Mouse (Mus musculus): ENCODE measurements around the gene Timm17a. TPM values are rescaled to one million over a fixed set of nuclear protein-coding genes. Genes with fewer than 3 reads are reported as not detected.

The Timm17a gene
- polyA plus RNA-seq, 1 experiment from 2014 or later, result 186 TPM

DNA sequence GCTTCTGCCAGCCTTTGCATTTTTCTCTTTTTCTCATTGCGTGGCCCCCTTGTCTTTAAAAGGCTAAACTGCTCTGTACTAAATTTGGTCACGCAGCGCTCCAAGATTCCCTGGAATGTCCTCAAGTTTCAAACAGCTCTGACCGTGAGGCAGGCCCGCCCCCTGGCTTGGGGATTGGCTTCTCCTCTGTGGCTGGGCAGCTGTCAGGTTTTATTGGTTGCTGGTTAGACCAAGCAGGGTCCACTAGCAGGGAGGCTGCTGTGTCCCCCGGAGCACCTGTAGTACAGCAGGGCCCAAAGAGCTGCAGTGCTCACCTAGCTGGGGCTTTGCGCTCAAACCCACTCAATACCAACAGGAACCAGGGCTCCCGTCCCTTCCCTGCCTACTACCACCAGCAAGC lies 11.0 kb upstream of the Timm17a start, which contains the start of gene Lmod1:
TSS of gene Lmod1 (plus strand) at position 237 of the 400 bp plus-strand sequence.
- ATAC-seq (ENCODE audit: insufficient number of reproducible peaks, low FRiP score, low TSS enrichment, low read depth), result peak; percentile 61; the same call in 1 of the 2 replicates
- Histone ChIP-seq H3K9me3 (no peaks in the 10 kb centered on the region), H3K27ac (no peak within 1 kb of the TSS; the same call in 1 of the 2 replicates), H3K4me1 (peaks cover 12% of the 10 kb centered on the region), H3K4me2 (peak within 1 kb of the TSS; percentile 32), H3K9ac (no peak within 1 kb of the TSS), H3K36me3 (no peaks in the 10 kb centered on the region), H3K4me3 (no peak within 1 kb of the TSS), H3K27me3 (no peaks in the 10 kb centered on the region)
- 12% methylated on average over 8 of the region's 8 CpGs for WGBS

- Histone ChIP-seq H3K4me2 (no peak overlapping the region), H3K4me1 (peaks cover 12% of the 10 kb centered on the region), H3K36me3 (no peaks in the 10 kb centered on the region), H3K9me3 (no peaks in the 10 kb centered on the region), H3K9ac (no peak overlapping the region), H3K27me3 (no peaks in the 10 kb centered on the region), H3K27ac (no peak overlapping the region), H3K4me3 (no peak overlapping the region)
- ATAC-seq (ENCODE audit: insufficient number of reproducible peaks, low FRiP score, low TSS enrichment, low read depth), result no peak
- WGBS, result 69% methylated on average over 7 of the region's 7 CpGs
Observed at GRCm38 (mm10) chr1:135323367-135323901, 9.9 kb upstream of the Timm17a start.

- Histone ChIP-seq H3K27me3 (no peaks in the 10 kb centered on the region), H3K27ac (no peak overlapping the region), H3K9me3 (no peaks in the 10 kb centered on the region), H3K4me2 (peak overlapping the region; percentile 64), H3K4me1 (peaks cover 17% of the 10 kb centered on the region), H3K4me3 (peak overlapping the region; percentile 83), H3K36me3 (peaks cover 24% of the 10 kb centered on the region), H3K9ac (no peak overlapping the region)
- no peak for ATAC-seq (ENCODE audit: insufficient number of reproducible peaks, low FRiP score, low TSS enrichment, low read depth)
- WGBS, result 82% methylated on average over 4 of the region's 4 CpGs
Observed at GRCm38 (mm10) chr1:135312201-135312600, 1.4 kb downstream of the Timm17a start.

DNA sequence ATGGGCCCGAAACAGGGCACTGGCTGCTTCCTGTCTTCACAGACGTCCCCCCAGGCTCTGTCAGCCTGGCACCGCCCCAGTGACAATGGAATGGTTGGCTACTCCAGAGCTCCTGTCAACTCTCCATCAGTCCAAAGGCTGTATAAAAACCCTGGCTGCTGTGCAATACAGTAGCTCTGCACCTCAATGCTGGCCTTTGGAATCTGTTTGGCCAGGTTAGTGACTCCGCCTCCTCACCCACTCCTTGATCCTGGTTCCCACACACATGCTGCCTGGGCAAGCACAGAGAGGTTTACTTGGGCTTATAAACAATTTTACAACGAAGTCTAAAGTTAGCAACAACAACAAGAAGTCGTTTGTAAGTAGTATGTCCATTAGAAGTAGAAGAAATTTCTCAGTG lies 2.2 kb downstream of the Timm17a start:
- Histone ChIP-seq H3K9ac (no peak overlapping the region), H3K27ac (no peak overlapping the region), H3K36me3 (peaks cover 31% of the 10 kb centered on the region), H3K9me3 (no peaks in the 10 kb centered on the region), H3K27me3 (no peaks in the 10 kb centered on the region), H3K4me2 (no peak overlapping the region), H3K4me3 (no peak overlapping the region), H3K4me1 (peaks cover 17% of the 10 kb centered on the region)
- ATAC-seq (ENCODE audit: insufficient number of reproducible peaks, low FRiP score, low TSS enrichment, low read depth), result no peak
- WGBS, result 67% methylated on average over 6 of the region's 6 CpGs

DNA sequence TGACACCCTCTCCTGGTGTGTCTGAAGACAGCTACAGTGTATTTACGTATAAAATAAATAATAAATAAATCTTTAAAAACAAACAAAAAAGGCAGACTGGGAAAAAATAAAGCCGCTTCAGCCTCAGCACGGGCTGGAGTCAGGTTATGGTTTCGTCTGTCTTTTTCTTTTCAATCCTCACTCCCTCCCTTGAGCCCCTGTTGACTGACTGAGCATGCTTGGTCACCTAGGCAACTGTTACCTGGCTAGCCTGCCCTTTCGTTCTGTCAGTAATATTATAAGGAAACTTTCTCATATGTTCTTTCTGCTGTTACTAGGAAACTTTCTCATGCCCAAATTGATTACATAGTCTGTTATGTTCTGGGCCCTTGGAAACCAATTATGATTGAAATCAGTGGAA lies 22.7 kb downstream of the Timm17a start:
- H3K27me3 ChIP-seq, result no peaks in the 10 kb centered on the region
- H3K36me3 ChIP-seq, result peaks cover 11% of the 10 kb centered on the region
- no peak overlapping the region for H3K4me3 ChIP-seq
- H3K9me3 ChIP-seq, result no peaks in the 10 kb centered on the region
- H3K9ac ChIP-seq, result no peak overlapping the region
- H3K27ac ChIP-seq, result no peak overlapping the region
- no peak overlapping the region for H3K4me2 ChIP-seq
- ATAC-seq (ENCODE audit: insufficient number of reproducible peaks, low FRiP score, low TSS enrichment, low read depth), result no peak
- no peaks in the 10 kb centered on the region for H3K4me1 ChIP-seq
- WGBS, result 77% methylated on average over 5 of the region's 5 CpGs

DNA sequence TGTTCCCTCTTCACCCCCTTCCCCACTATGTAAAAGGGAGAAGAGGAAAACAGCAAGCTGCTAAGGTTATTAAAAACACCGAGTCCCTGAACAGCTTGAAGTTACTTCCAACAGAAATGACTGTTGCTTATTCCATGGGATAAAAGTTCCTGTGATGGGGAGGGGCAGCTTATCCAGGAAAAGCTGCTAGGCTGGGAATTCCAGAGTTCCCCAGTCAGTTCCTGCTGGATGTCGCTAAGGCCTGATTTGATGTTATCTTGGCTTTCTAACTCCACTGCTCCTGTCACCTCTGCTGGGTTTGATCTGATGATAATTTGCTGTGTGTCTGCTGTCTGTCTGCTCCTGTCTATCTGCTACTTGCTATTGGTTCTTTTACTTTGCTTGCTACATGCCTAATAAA lies 27.3 kb downstream of the Timm17a start:
- Histone ChIP-seq H3K4me1 (peaks cover 10% of the 10 kb centered on the region), H3K36me3 (no peaks in the 10 kb centered on the region), H3K27me3 (no peaks in the 10 kb centered on the region), H3K9me3 (no peaks in the 10 kb centered on the region), H3K9ac (no peak overlapping the region), H3K4me2 (no peak overlapping the region), H3K4me3 (no peak overlapping the region), H3K27ac (no peak overlapping the region)
- WGBS, result 44% methylated on average over 2 of the region's 2 CpGs
- no peak for ATAC-seq (ENCODE audit: insufficient number of reproducible peaks, low FRiP score, low TSS enrichment, low read depth)

- peak within 1 kb of the TSS; percentile 70 for H3K4me3 ChIP-seq
Observed at GRCm38 (mm10) chr1:135283826-135284291, 29.7 kb downstream of the Timm17a start, which contains the start of gene Rnpep. Gene Rnpep, minus strand, starts transcription at chr1:135284084.

GRCm38 (mm10) chr1:135283287-135283825 lies 30.2 kb downstream of the Timm17a start:
- peak overlapping the region; percentile 70 for H3K4me3 ChIP-seq
- no peaks in the 10 kb centered on the region for H3K9me3 ChIP-seq
- H3K9ac ChIP-seq, result peak overlapping the region; percentile 78
- peaks cover 18% of the 10 kb centered on the region for H3K4me1 ChIP-seq
- H3K4me2 ChIP-seq, result peak overlapping the region; percentile 72
- under 1% methylated on average over 48 of the region's 48 CpGs for WGBS
- peaks cover 12% of the 10 kb centered on the region for H3K36me3 ChIP-seq
- H3K27me3 ChIP-seq, result no peaks in the 10 kb centered on the region
- ATAC-seq (ENCODE audit: insufficient number of reproducible peaks, low FRiP score, low TSS enrichment, low read depth), result peak; percentile 56
- peak overlapping the region; percentile 90 for H3K27ac ChIP-seq

More at GRCm38 (mm10) chr1:135283826-135284291, 29.7 kb downstream of the Timm17a start, which contains the start of gene Rnpep:
- Histone ChIP-seq H3K36me3 (peaks cover 7% of the 10 kb centered on the region; the same call in 1 of the 2 replicates), H3K9ac (peak within 1 kb of the TSS; percentile 78), H3K9me3 (no peaks in the 10 kb centered on the region), H3K27ac (peak within 1 kb of the TSS; percentile 90), H3K4me2 (peak within 1 kb of the TSS; percentile 72), H3K27me3 (no peaks in the 10 kb centered on the region), H3K4me1 (peaks cover 18% of the 10 kb centered on the region)
- under 1% methylated on average over 39 of the region's 39 CpGs for WGBS
- ATAC-seq (ENCODE audit: insufficient number of reproducible peaks, low FRiP score, low TSS enrichment, low read depth), result peak; percentile 83

DNA sequence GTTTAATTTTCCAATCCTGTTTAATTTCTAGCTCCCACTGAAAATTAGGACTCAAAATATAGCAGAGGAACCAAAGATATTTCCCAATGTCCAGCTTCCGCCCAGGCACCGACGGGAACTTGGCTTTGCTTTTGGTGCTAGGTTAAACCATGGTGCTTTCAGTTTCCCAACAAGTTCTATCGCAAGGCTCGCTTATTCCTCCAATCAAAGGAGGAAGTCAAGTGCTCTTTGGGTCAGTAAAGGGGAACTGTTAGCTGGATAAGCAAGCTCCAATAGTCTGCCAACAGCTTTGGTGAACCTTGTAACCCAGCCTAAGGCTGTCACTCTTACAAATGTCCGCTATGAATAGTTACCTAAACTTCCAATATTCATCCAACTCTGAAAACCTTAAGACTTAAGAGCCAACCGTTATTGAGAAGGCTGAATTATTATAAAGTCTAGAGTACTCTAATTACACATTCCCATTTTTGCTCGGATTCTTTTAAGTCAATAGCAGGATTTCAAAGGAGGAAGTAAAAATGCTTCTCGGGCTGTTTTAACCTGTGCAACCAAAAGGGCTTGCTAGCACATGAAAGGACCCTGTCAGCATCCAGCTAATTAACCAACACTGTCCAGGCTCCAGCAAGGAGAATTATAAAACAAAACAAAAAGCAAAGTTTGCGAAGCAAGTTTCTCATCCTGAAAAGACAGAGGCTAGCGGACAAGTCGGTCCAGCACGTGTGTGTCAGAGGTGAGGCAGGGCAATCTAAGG lies 30.9 kb downstream of the Timm17a start:
- H3K4me1 ChIP-seq, result peaks cover 18% of the 10 kb centered on the region
- H3K27ac ChIP-seq, result peak overlapping the region; percentile 90
- no peaks in the 10 kb centered on the region for H3K27me3 ChIP-seq
- peaks cover 18% of the 10 kb centered on the region for H3K36me3 ChIP-seq
- H3K9ac ChIP-seq, result peak overlapping the region; percentile 78
- H3K4me2 ChIP-seq, result peak overlapping the region; percentile 72
- WGBS, result 31% methylated on average over 13 of the region's 13 CpGs
- H3K4me3 ChIP-seq, result peak overlapping the region; percentile 70
- ATAC-seq (ENCODE audit: insufficient number of reproducible peaks, low FRiP score, low TSS enrichment, low read depth), result no peak
- no peaks in the 10 kb centered on the region for H3K9me3 ChIP-seq

GRCm38 (mm10) chr1:135281841-135282240 lies 31.7 kb downstream of the Timm17a start:
- H3K27me3 ChIP-seq, result no peaks in the 10 kb centered on the region
- WGBS, result 95% methylated on average over 17 of the region's 17 CpGs
- H3K27ac ChIP-seq, result no peak overlapping the region
- no peak for ATAC-seq (ENCODE audit: insufficient number of reproducible peaks, low FRiP score, low TSS enrichment, low read depth)
- H3K4me2 ChIP-seq, result no peak overlapping the region
- no peak overlapping the region for H3K9ac ChIP-seq
- no peaks in the 10 kb centered on the region for H3K9me3 ChIP-seq
- peaks cover 18% of the 10 kb centered on the region for H3K4me1 ChIP-seq
- peaks cover 27% of the 10 kb centered on the region for H3K36me3 ChIP-seq
- no peak overlapping the region for H3K4me3 ChIP-seq

- H3K27ac ChIP-seq, result no peak overlapping the region
- H3K36me3 ChIP-seq, result peaks cover 38% of the 10 kb centered on the region
- H3K4me1 ChIP-seq, result peaks cover 18% of the 10 kb centered on the region
- 48% methylated on average over 9 of the region's 9 CpGs for WGBS
- no peaks in the 10 kb centered on the region for H3K9me3 ChIP-seq
- ATAC-seq (ENCODE audit: insufficient number of reproducible peaks, low FRiP score, low TSS enrichment, low read depth), result no peak
- no peak overlapping the region for H3K4me3 ChIP-seq
- H3K4me2 ChIP-seq, result no peak overlapping the region
- no peaks in the 10 kb centered on the region for H3K27me3 ChIP-seq
- no peak overlapping the region for H3K9ac ChIP-seq
Observed at GRCm38 (mm10) chr1:135280646-135281045, 32.9 kb downstream of the Timm17a start.

GRCm38 (mm10) chr1:135271371-135271770 lies 42.2 kb downstream of the Timm17a start:
- H3K27ac ChIP-seq, result no peak overlapping the region
- H3K4me1 ChIP-seq, result no peaks in the 10 kb centered on the region
- H3K4me3 ChIP-seq, result no peak overlapping the region
- H3K27me3 ChIP-seq, result no peaks in the 10 kb centered on the region
- no peak overlapping the region for H3K4me2 ChIP-seq
- no peaks in the 10 kb centered on the region for H3K9me3 ChIP-seq
- H3K36me3 ChIP-seq, result peaks cover 70% of the 10 kb centered on the region
- 90% methylated on average over 9 of the region's 9 CpGs for WGBS
- no peak for ATAC-seq (ENCODE audit: insufficient number of reproducible peaks, low FRiP score, low TSS enrichment, low read depth)
- H3K9ac ChIP-seq, result no peak overlapping the region

Measured in limb, embryonic 15.5 days (tissue).